Mouse (Mus musculus) small intestine, adult 2 months (tissue): ENCODE measurements around the gene Ncr1. TPM values are rescaled to one million over a fixed set of nuclear protein-coding genes. Genes with fewer than 3 reads are reported as not detected.

ENCODE experiments used
- H3K27ac ChIP-seq: fragments of 200-500 bp; 2 replicates; pipeline ENCODE4 v1.5.1; 2012; ENCODE audit warnings: low read depth, low read length, control low read depth, inconsistent platforms; ENCODE audit not compliant: insufficient read depth
- H3K27me3 ChIP-seq: fragments of 200-500 bp; 2 replicates; pipeline ENCODE4 v1.6.1; 2012; ENCODE audit warnings: mild to moderate bottlenecking, moderate library complexity, low read length, inconsistent platforms; ENCODE audit not compliant: control insufficient read depth, insufficient read depth
- H3K36me3 ChIP-seq: fragments of 200-500 bp; 2 replicates; pipeline ENCODE4 v1.6.1; 2012; ENCODE audit warnings: mild to moderate bottlenecking, low read length, control low read depth, inconsistent platforms; ENCODE audit not compliant: control insufficient read depth, insufficient read depth
- H3K4me1 ChIP-seq: fragments of 200-500 bp; 2 replicates; pipeline ENCODE4 v1.6.1; 2012; ENCODE audit warnings: low read length, inconsistent platforms, mixed read lengths; ENCODE audit not compliant: control insufficient read depth, insufficient read depth, insufficient read length
- H3K4me3 ChIP-seq: fragments of 200-500 bp; 2 replicates; pipeline ENCODE4 v1.5.1; 2012; ENCODE audit warnings: low read depth, mild to moderate bottlenecking, control low read depth, inconsistent platforms, low read length, moderate library complexity
- CTCF ChIP-seq: fragments of 200-500 bp; IDR thresholded peaks from 2 replicates; pipeline ENCODE4 v1.5.1; 2012; ENCODE audit warnings: low read depth, mild to moderate bottlenecking, control low read depth, inconsistent platforms, low read length, moderate library complexity, mixed read lengths; ENCODE audit not compliant: insufficient replicate concordance, insufficient read length; ENCODE audit errors: extremely low read depth
- POLR2A ChIP-seq: fragments of 200-500 bp; IDR thresholded peaks from 2 replicates; pipeline ENCODE4 v1.6.1; 2012; ENCODE audit warnings: low read depth, mild to moderate bottlenecking, control low read depth, inconsistent platforms, low read length, moderate library complexity
- WGBS: fragments of 180-500 bp; shearing (Covaris S2); methylation state at CpG from one replicate; pipeline ENCODE4 v1.1.7; 2018; 5-methylcytosine and 5-hydroxymethylcytosine counted together
- polyA plus RNA-seq: library from polyadenylated mRNA; depleted of rRNA; stranded (reverse); fragments of >200 nt; gene quantifications from 2 replicates; pipeline ENCODE4 v1.2.3, GENCODE M21; 2012; rRNA removed

Ncr1 gene
- polyA plus RNA-seq, 1 experiment = 0.15 TPM

GRCm38 (mm10) chr7:4373521-4373920, 36.0 kb downstream of the Ncr1 start:
- 79% methylated on average over 7 of the region's 7 CpGs for WGBS
- no peak for TF ChIP-seq POLR2A
- TF ChIP-seq CTCF = no peak
- H3K27me3 ChIP-seq = no peaks in the 10 kb centered on the region
- H3K4me3 ChIP-seq = no peak overlapping the region
- H3K27ac ChIP-seq = no peak overlapping the region
- H3K36me3 ChIP-seq = no peaks in the 10 kb centered on the region
- no peaks in the 10 kb centered on the region for H3K4me1 ChIP-seq

Other genes starting within 250 kb of the Ncr1 start
- gene Ttyh1, start 218.3 kb upstream of the Ncr1 start, polyA plus RNA-seq = 21.5 and 23.4 TPM in 2 replicates
- gene Leng8, start 200.7 kb upstream of the Ncr1 start, polyA plus RNA-seq = 272 and 372 TPM in 2 replicates
- gene Leng9, start 187.3 kb upstream of the Ncr1 start, polyA plus RNA-seq = 24.5 and 92.5 TPM in 2 replicates
- 252 and 655 TPM in 2 replicates for gene Cdc42ep5, start 172.9 kb upstream of the Ncr1 start, polyA plus RNA-seq
- gene Lilra5, start 100.0 kb upstream of the Ncr1 start, polyA plus RNA-seq = 0.22 and 0.23 TPM in 2 replicates
- gene Gp6, start 60.0 kb downstream of the Ncr1 start, polyA plus RNA-seq = 0.01 TPM in 1 of 2 replicates, not detected in the other
- gene Rdh13, start 107.9 kb downstream of the Ncr1 start, polyA plus RNA-seq = 9.9 and 12.3 TPM in 2 replicates
- 0.76 and 2.3 TPM in 2 replicates for gene Eps8l1, start 123.0 kb downstream of the Ncr1 start, polyA plus RNA-seq
- 58.0 and 59.2 TPM in 2 replicates for gene Ppp1r12c, start 164.0 kb downstream of the Ncr1 start, polyA plus RNA-seq
- gene Tnnt1, start 178.7 kb downstream of the Ncr1 start, polyA plus RNA-seq = 0.22 and 0.58 TPM in 2 replicates
- 0.43 and 1.4 TPM in 2 replicates for gene Tnni3, start 186.5 kb downstream of the Ncr1 start, polyA plus RNA-seq
- gene Dnaaf3, start 194.7 kb downstream of the Ncr1 start, polyA plus RNA-seq = 1.1 and 1.9 TPM in 2 replicates
- 4.6 and 9.4 TPM in 2 replicates for gene Syt5, start 209.8 kb downstream of the Ncr1 start, polyA plus RNA-seq